Mouse (Mus musculus): ENCODE data around the gene Pdlim4. TPM values are rescaled to one million over a fixed set of nuclear protein-coding genes. Genes with fewer than 3 reads are reported as not detected.

Pdlim4 gene
- 36.1 and 38.4 TPM in 2 replicates for polyA plus RNA-seq (2014; fragmentation: Nextera tagmentation; extraction: Ambion mirVana)

GRCm38 (mm10) chr11:54068520-54069371 lies at the start of gene Pdlim4:
Gene Pdlim4 (minus strand): TSS chr11:54069014.
- Histone ChIP-seq H3K36me3 (ENCODE audit: control insufficient read depth, insufficient read depth, low read length) (no peaks in the 10 kb centered on the region), H3K9ac (ENCODE audit: low read length) (peak within 1 kb of the TSS; percentile 56), H3K27ac (ENCODE audit: low read depth, low read length) (no peak within 1 kb of the TSS), H3K4me3 (ENCODE audit: low read depth, low read length) (peak within 1 kb of the TSS; percentile 51), H3K4me2 (peak within 1 kb of the TSS; percentile 79), H3K4me1 (ENCODE audit: control insufficient read depth, insufficient read depth, low read length) (peaks cover 9% of the 10 kb centered on the region), H3K9me3 (ENCODE audit: control insufficient read depth, low read length) (no peaks in the 10 kb centered on the region), H3K27me3 (ENCODE audit: control insufficient read depth, insufficient read depth, low read length) (peaks cover 4% of the 10 kb centered on the region; the same call in 1 of the 2 replicates)
- DNase-seq (ENCODE audit: low spot score, missing footprints) (peak; percentile 97), ATAC-seq (ENCODE audit: low FRiP score) (peak; percentile 75)
- under 1% methylated on average over 55 of the region's 61 CpGs for WGBS

- H3K36me3 ChIP-seq (ENCODE audit: control insufficient read depth, insufficient read depth, low read length), result no peaks in the 10 kb centered on the region
- WGBS, result 90% methylated on average over 10 of the region's 10 CpGs
- H3K9me3 ChIP-seq (ENCODE audit: control insufficient read depth, low read length), result no peaks in the 10 kb centered on the region
- H3K27me3 ChIP-seq (ENCODE audit: control insufficient read depth, insufficient read depth, low read length), result no peaks in the 10 kb centered on the region
- no peak overlapping the region for H3K9ac ChIP-seq (ENCODE audit: low read length)
- peaks cover 13% of the 10 kb centered on the region for H3K4me1 ChIP-seq (ENCODE audit: control insufficient read depth, insufficient read depth, low read length)
- ATAC-seq (ENCODE audit: low FRiP score) (no peak), DNase-seq (ENCODE audit: low spot score, missing footprints) (no peak)
- H3K27ac ChIP-seq (ENCODE audit: low read depth, low read length), result no peak overlapping the region
- H3K4me3 ChIP-seq (ENCODE audit: low read depth, low read length), result no peak overlapping the region
- H3K4me2 ChIP-seq, result no peak overlapping the region
Observed at GRCm38 (mm10) chr11:54117096-54117495, 48.3 kb upstream of the Pdlim4 start.

GRCm38 (mm10) chr11:54116406-54116805 lies 47.6 kb upstream of the Pdlim4 start:
- Histone ChIP-seq H3K9ac (ENCODE audit: low read length) (no peak overlapping the region), H3K36me3 (ENCODE audit: control insufficient read depth, insufficient read depth, low read length) (no peaks in the 10 kb centered on the region), H3K27me3 (ENCODE audit: control insufficient read depth, insufficient read depth, low read length) (no peaks in the 10 kb centered on the region), H3K4me3 (ENCODE audit: low read depth, low read length) (no peak overlapping the region), H3K4me1 (ENCODE audit: control insufficient read depth, insufficient read depth, low read length) (peaks cover 13% of the 10 kb centered on the region), H3K9me3 (ENCODE audit: control insufficient read depth, low read length) (no peaks in the 10 kb centered on the region), H3K27ac (ENCODE audit: low read depth, low read length) (no peak overlapping the region), H3K4me2 (no peak overlapping the region)
- 88% methylated on average over 4 of the region's 4 CpGs for WGBS
- DNase-seq (ENCODE audit: low spot score, missing footprints) (no peak), ATAC-seq (ENCODE audit: low FRiP score) (no peak)

GRCm38 (mm10) chr11:54115911-54116310 lies 47.1 kb upstream of the Pdlim4 start:
- H3K27ac ChIP-seq (ENCODE audit: low read depth, low read length), result no peak overlapping the region
- DNase-seq (ENCODE audit: low spot score, missing footprints) (no peak), ATAC-seq (ENCODE audit: low FRiP score) (no peak)
- H3K27me3 ChIP-seq (ENCODE audit: control insufficient read depth, insufficient read depth, low read length), result no peaks in the 10 kb centered on the region
- 52% methylated on average over 3 of the region's 3 CpGs for WGBS
- H3K4me3 ChIP-seq (ENCODE audit: low read depth, low read length), result no peak overlapping the region
- no peak overlapping the region for H3K9ac ChIP-seq (ENCODE audit: low read length)
- no peaks in the 10 kb centered on the region for H3K9me3 ChIP-seq (ENCODE audit: control insufficient read depth, low read length)
- H3K36me3 ChIP-seq (ENCODE audit: control insufficient read depth, insufficient read depth, low read length), result no peaks in the 10 kb centered on the region
- H3K4me2 ChIP-seq, result no peak overlapping the region
- H3K4me1 ChIP-seq (ENCODE audit: control insufficient read depth, insufficient read depth, low read length), result peaks cover 13% of the 10 kb centered on the region

GRCm38 (mm10) chr11:54115301-54115700 lies 46.5 kb upstream of the Pdlim4 start:
- DNase-seq (ENCODE audit: low spot score, missing footprints) (no peak), ATAC-seq (ENCODE audit: low FRiP score) (no peak)
- no peak overlapping the region for H3K4me2 ChIP-seq
- H3K9me3 ChIP-seq (ENCODE audit: control insufficient read depth, low read length), result no peaks in the 10 kb centered on the region
- no peaks in the 10 kb centered on the region for H3K27me3 ChIP-seq (ENCODE audit: control insufficient read depth, insufficient read depth, low read length)
- no peaks in the 10 kb centered on the region for H3K36me3 ChIP-seq (ENCODE audit: control insufficient read depth, insufficient read depth, low read length)
- no peak overlapping the region for H3K9ac ChIP-seq (ENCODE audit: low read length)
- peaks cover 13% of the 10 kb centered on the region for H3K4me1 ChIP-seq (ENCODE audit: control insufficient read depth, insufficient read depth, low read length)
- H3K4me3 ChIP-seq (ENCODE audit: low read depth, low read length), result no peak overlapping the region
- no peak overlapping the region for H3K27ac ChIP-seq (ENCODE audit: low read depth, low read length)
- WGBS, result 84% methylated on average over 8 of the region's 8 CpGs

- Histone ChIP-seq H3K4me1 (ENCODE audit: control insufficient read depth, insufficient read depth, low read length) (peaks cover 13% of the 10 kb centered on the region), H3K27me3 (ENCODE audit: control insufficient read depth, insufficient read depth, low read length) (no peaks in the 10 kb centered on the region), H3K9ac (ENCODE audit: low read length) (no peak overlapping the region), H3K36me3 (ENCODE audit: control insufficient read depth, insufficient read depth, low read length) (no peaks in the 10 kb centered on the region), H3K27ac (ENCODE audit: low read depth, low read length) (no peak overlapping the region), H3K4me3 (ENCODE audit: low read depth, low read length) (no peak overlapping the region), H3K4me2 (no peak overlapping the region), H3K9me3 (ENCODE audit: control insufficient read depth, low read length) (no peaks in the 10 kb centered on the region)
- WGBS, result 98% methylated on average over 3 of the region's 3 CpGs
- DNase-seq (ENCODE audit: low spot score, missing footprints) (no peak), ATAC-seq (ENCODE audit: low FRiP score) (no peak)
Observed at GRCm38 (mm10) chr11:54114746-54115145, 45.9 kb upstream of the Pdlim4 start.

GRCm38 (mm10) chr11:54113352-54113751 lies 44.5 kb upstream of the Pdlim4 start:
- peak; percentile 15 for ATAC-seq (ENCODE audit: low FRiP score)

GRCm38 (mm10) chr11:54112920-54113319 lies 44.1 kb upstream of the Pdlim4 start:
- DNase-seq (ENCODE audit: low spot score, missing footprints), result peak; percentile 97
- Histone ChIP-seq H3K4me2 (peak overlapping the region; percentile 24; the same call in 1 of the 2 replicates), H3K4me1 (ENCODE audit: control insufficient read depth, insufficient read depth, low read length) (peaks cover 13% of the 10 kb centered on the region), H3K4me3 (ENCODE audit: low read depth, low read length) (no peak overlapping the region), H3K27me3 (ENCODE audit: control insufficient read depth, insufficient read depth, low read length) (no peaks in the 10 kb centered on the region), H3K36me3 (ENCODE audit: control insufficient read depth, insufficient read depth, low read length) (no peaks in the 10 kb centered on the region), H3K9ac (ENCODE audit: low read length) (peak overlapping the region; percentile 35), H3K9me3 (ENCODE audit: control insufficient read depth, low read length) (no peaks in the 10 kb centered on the region), H3K27ac (ENCODE audit: low read depth, low read length) (peak overlapping the region; percentile 28; the same call in 1 of the 2 replicates)
- peak; percentile 98 for ATAC-seq (ENCODE audit: low FRiP score)
- WGBS, result under 1% methylated on average over 10 of the region's 10 CpGs

More at GRCm38 (mm10) chr11:54113352-54113751, 44.5 kb upstream of the Pdlim4 start:
- no peaks in the 10 kb centered on the region for H3K9me3 ChIP-seq (ENCODE audit: control insufficient read depth, low read length)
- H3K4me2 ChIP-seq, result peak overlapping the region; percentile 24; the same call in 1 of the 2 replicates
- peak overlapping the region; percentile 28; the same call in 1 of the 2 replicates for H3K27ac ChIP-seq (ENCODE audit: low read depth, low read length)
- H3K27me3 ChIP-seq (ENCODE audit: control insufficient read depth, insufficient read depth, low read length), result no peaks in the 10 kb centered on the region
- H3K4me1 ChIP-seq (ENCODE audit: control insufficient read depth, insufficient read depth, low read length), result peaks cover 13% of the 10 kb centered on the region
- no peaks in the 10 kb centered on the region for H3K36me3 ChIP-seq (ENCODE audit: control insufficient read depth, insufficient read depth, low read length)
- WGBS, result 57% methylated on average over 4 of the region's 4 CpGs
- H3K9ac ChIP-seq (ENCODE audit: low read length), result peak overlapping the region; percentile 35
- peak; percentile 86 for DNase-seq (ENCODE audit: low spot score, missing footprints)
- H3K4me3 ChIP-seq (ENCODE audit: low read depth, low read length), result no peak overlapping the region

All from midbrain, embryonic 11.5 days (tissue).